Mouse (Mus musculus): ENCODE measurements at regions not wholly inside any gene's neighbourhood (a gene's known extent, or its start where the extent isn't known, plus 50 kb on each side); places are given as distances from the start of the nearest gene placed in this dataset.
A peak's percentile ranks its signal among the peaks of the same experiment; 100 is the strongest.

- no peak overlapping the region for H3K4me3 ChIP-seq (replicated peaks; ENCODE audit: low read depth, low read length)
- no peak overlapping the region for H3K9ac ChIP-seq (replicated peaks; ENCODE audit: low read length)
- no peaks in the 10 kb centered on the region for H3K9me3 ChIP-seq (ENCODE audit: control insufficient read depth, low read length)
- no peak overlapping the region for H3K4me2 ChIP-seq (ENCODE audit: low read length)
- no peak overlapping the region for H3K27ac ChIP-seq (replicated peaks; ENCODE audit: low read depth, low read length)
- DNase-seq (no peak), ATAC-seq (ENCODE audit: low FRiP score, low TSS enrichment) (no peak)
- 77% methylated on average over 6 of the region's 6 CpGs for WGBS
- no peaks in the 10 kb centered on the region for H3K4me1 ChIP-seq (ENCODE audit: control insufficient read depth, insufficient read depth, low read length)
- H3K27me3 ChIP-seq (ENCODE audit: control insufficient read depth, insufficient read depth, low read length) = no peaks in the 10 kb centered on the region
- no peaks in the 10 kb centered on the region for H3K36me3 ChIP-seq (ENCODE audit: control insufficient read depth, insufficient read depth, low read length)
Observed at GRCm38 (mm10) chr6:147686927-147687326, 211.3 kb downstream of the Ccdc91 start.

GRCm38 (mm10) chr6:147698255-147698654, 222.6 kb downstream of the Ccdc91 start:
- no peaks in the 10 kb centered on the region for H3K27me3 ChIP-seq (ENCODE audit: control insufficient read depth, insufficient read depth, low read length)
- no peak overlapping the region for H3K9ac ChIP-seq (replicated peaks; ENCODE audit: low read length)
- H3K4me3 ChIP-seq (replicated peaks; ENCODE audit: low read depth, low read length) = no peak overlapping the region
- H3K4me2 ChIP-seq (ENCODE audit: low read length) = no peak overlapping the region
- no peaks in the 10 kb centered on the region for H3K36me3 ChIP-seq (ENCODE audit: control insufficient read depth, insufficient read depth, low read length)
- DNase-seq = no peak
- 100% methylated on average over 1 of the region's 1 CpGs for WGBS
- H3K4me1 ChIP-seq (ENCODE audit: control insufficient read depth, insufficient read depth, low read length) = no peaks in the 10 kb centered on the region
- H3K27ac ChIP-seq (replicated peaks; ENCODE audit: low read depth, low read length) = no peak overlapping the region
- no peak for ATAC-seq (ENCODE audit: low FRiP score, low TSS enrichment)
- no peaks in the 10 kb centered on the region for H3K9me3 ChIP-seq (ENCODE audit: control insufficient read depth, low read length)

- ATAC-seq (ENCODE audit: low FRiP score, low TSS enrichment) (no peak), DNase-seq (no peak)
- Histone ChIP-seq H3K4me2 (ENCODE audit: low read length) (no peak overlapping the region), H3K27me3 (ENCODE audit: control insufficient read depth, insufficient read depth, low read length) (no peaks in the 10 kb centered on the region), H3K27ac (replicated peaks; ENCODE audit: low read depth, low read length) (no peak overlapping the region), H3K4me3 (replicated peaks; ENCODE audit: low read depth, low read length) (no peak overlapping the region), H3K36me3 (ENCODE audit: control insufficient read depth, insufficient read depth, low read length) (no peaks in the 10 kb centered on the region), H3K9ac (replicated peaks; ENCODE audit: low read length) (no peak overlapping the region), H3K9me3 (ENCODE audit: control insufficient read depth, low read length) (no peaks in the 10 kb centered on the region), H3K4me1 (ENCODE audit: control insufficient read depth, insufficient read depth, low read length) (no peaks in the 10 kb centered on the region)
- 76% methylated on average over 3 of the region's 3 CpGs for WGBS
Observed at GRCm38 (mm10) chr6:147699449-147699848, 223.8 kb downstream of the Ccdc91 start.

GRCm38 (mm10) chr6:147700629-147701028, 225.0 kb downstream of the Ccdc91 start:
- 92% methylated on average over 2 of the region's 2 CpGs for WGBS
- no peak for DNase-seq
- Histone ChIP-seq H3K9ac (replicated peaks; ENCODE audit: low read length) (no peak overlapping the region), H3K4me3 (replicated peaks; ENCODE audit: low read depth, low read length) (no peak overlapping the region), H3K36me3 (ENCODE audit: control insufficient read depth, insufficient read depth, low read length) (no peaks in the 10 kb centered on the region), H3K9me3 (ENCODE audit: control insufficient read depth, low read length) (no peaks in the 10 kb centered on the region), H3K27ac (replicated peaks; ENCODE audit: low read depth, low read length) (no peak overlapping the region), H3K4me2 (ENCODE audit: low read length) (no peak overlapping the region), H3K27me3 (ENCODE audit: control insufficient read depth, insufficient read depth, low read length) (no peaks in the 10 kb centered on the region), H3K4me1 (ENCODE audit: control insufficient read depth, insufficient read depth, low read length) (no peaks in the 10 kb centered on the region)
- no peak for ATAC-seq (ENCODE audit: low FRiP score, low TSS enrichment)

GRCm38 (mm10) chr6:147701956-147702355, 226.3 kb downstream of the Ccdc91 start:
- WGBS = 87% methylated on average over 5 of the region's 5 CpGs
- H3K9ac ChIP-seq (replicated peaks; ENCODE audit: low read length) = no peak overlapping the region
- no peak overlapping the region for H3K27ac ChIP-seq (replicated peaks; ENCODE audit: low read depth, low read length)
- no peaks in the 10 kb centered on the region for H3K4me1 ChIP-seq (ENCODE audit: control insufficient read depth, insufficient read depth, low read length)
- H3K27me3 ChIP-seq (ENCODE audit: control insufficient read depth, insufficient read depth, low read length) = no peaks in the 10 kb centered on the region
- ATAC-seq (ENCODE audit: low FRiP score, low TSS enrichment) (no peak), DNase-seq (no peak)
- no peaks in the 10 kb centered on the region for H3K9me3 ChIP-seq (ENCODE audit: control insufficient read depth, low read length)
- no peaks in the 10 kb centered on the region for H3K36me3 ChIP-seq (ENCODE audit: control insufficient read depth, insufficient read depth, low read length)
- H3K4me2 ChIP-seq (ENCODE audit: low read length) = no peak overlapping the region
- H3K4me3 ChIP-seq (replicated peaks; ENCODE audit: low read depth, low read length) = no peak overlapping the region

- Histone ChIP-seq H3K27ac (replicated peaks; ENCODE audit: low read depth, low read length) (no peak overlapping the region), H3K4me2 (ENCODE audit: low read length) (no peak overlapping the region), H3K4me1 (ENCODE audit: control insufficient read depth, insufficient read depth, low read length) (no peaks in the 10 kb centered on the region), H3K27me3 (ENCODE audit: control insufficient read depth, insufficient read depth, low read length) (no peaks in the 10 kb centered on the region), H3K4me3 (replicated peaks; ENCODE audit: low read depth, low read length) (no peak overlapping the region), H3K36me3 (ENCODE audit: control insufficient read depth, insufficient read depth, low read length) (no peaks in the 10 kb centered on the region), H3K9me3 (ENCODE audit: control insufficient read depth, low read length) (no peaks in the 10 kb centered on the region), H3K9ac (replicated peaks; ENCODE audit: low read length) (no peak overlapping the region)
- ATAC-seq (ENCODE audit: low FRiP score, low TSS enrichment) (no peak), DNase-seq (no peak)
- WGBS = 91% methylated on average over 5 of the region's 5 CpGs
Observed at GRCm38 (mm10) chr6:147704297-147704696, 228.7 kb downstream of the Ccdc91 start.

- 70% methylated on average over 3 of the region's 3 CpGs for WGBS
Observed at GRCm38 (mm10) chr6:147705936-147706335, 230.3 kb downstream of the Ccdc91 start.

GRCm38 (mm10) chr6:147706741-147707140, 231.1 kb downstream of the Ccdc91 start:
- H3K4me3 ChIP-seq (replicated peaks; ENCODE audit: low read depth, low read length) = no peak overlapping the region
- H3K27ac ChIP-seq (replicated peaks; ENCODE audit: low read depth, low read length) = no peak overlapping the region
- no peak for DNase-seq
- no peaks in the 10 kb centered on the region for H3K27me3 ChIP-seq (ENCODE audit: control insufficient read depth, insufficient read depth, low read length)
- H3K9ac ChIP-seq (replicated peaks; ENCODE audit: low read length) = no peak overlapping the region
- no peaks in the 10 kb centered on the region for H3K9me3 ChIP-seq (ENCODE audit: control insufficient read depth, low read length)
- H3K36me3 ChIP-seq (ENCODE audit: control insufficient read depth, insufficient read depth, low read length) = no peaks in the 10 kb centered on the region
- 86% methylated on average over 2 of the region's 2 CpGs for WGBS
- no peak for ATAC-seq (ENCODE audit: low FRiP score, low TSS enrichment)
- no peaks in the 10 kb centered on the region for H3K4me1 ChIP-seq (ENCODE audit: control insufficient read depth, insufficient read depth, low read length)
- no peak overlapping the region for H3K4me2 ChIP-seq (ENCODE audit: low read length)

More at GRCm38 (mm10) chr6:147705936-147706335, 230.3 kb downstream of the Ccdc91 start:
- Histone ChIP-seq H3K4me3 (replicated peaks; ENCODE audit: low read depth, low read length) (no peak overlapping the region), H3K9me3 (ENCODE audit: control insufficient read depth, low read length) (no peaks in the 10 kb centered on the region), H3K9ac (replicated peaks; ENCODE audit: low read length) (no peak overlapping the region), H3K27me3 (ENCODE audit: control insufficient read depth, insufficient read depth, low read length) (no peaks in the 10 kb centered on the region), H3K27ac (replicated peaks; ENCODE audit: low read depth, low read length) (no peak overlapping the region), H3K4me1 (ENCODE audit: control insufficient read depth, insufficient read depth, low read length) (no peaks in the 10 kb centered on the region), H3K36me3 (ENCODE audit: control insufficient read depth, insufficient read depth, low read length) (no peaks in the 10 kb centered on the region), H3K4me2 (ENCODE audit: low read length) (no peak overlapping the region)
- ATAC-seq (ENCODE audit: low FRiP score, low TSS enrichment) (no peak), DNase-seq (no peak)

- 47% methylated on average over 8 of the region's 8 CpGs for WGBS
- Histone ChIP-seq H3K27me3 (ENCODE audit: control insufficient read depth, insufficient read depth, low read length) (no peaks in the 10 kb centered on the region), H3K27ac (replicated peaks; ENCODE audit: low read depth, low read length) (no peak overlapping the region), H3K4me1 (ENCODE audit: control insufficient read depth, insufficient read depth, low read length) (no peaks in the 10 kb centered on the region), H3K9me3 (ENCODE audit: control insufficient read depth, low read length) (no peaks in the 10 kb centered on the region), H3K9ac (replicated peaks; ENCODE audit: low read length) (no peak overlapping the region), H3K4me2 (ENCODE audit: low read length) (no peak overlapping the region), H3K36me3 (ENCODE audit: control insufficient read depth, insufficient read depth, low read length) (no peaks in the 10 kb centered on the region), H3K4me3 (replicated peaks; ENCODE audit: low read depth, low read length) (no peak overlapping the region)
- DNase-seq (peak; percentile 44), ATAC-seq (ENCODE audit: low FRiP score, low TSS enrichment) (no peak)
Observed at GRCm38 (mm10) chr6:147718052-147718712, 242.6 kb downstream of the Ccdc91 start.

Measured in midbrain, embryonic 14.5 days (tissue).